Mouse (Mus musculus) myocyte (in vitro differentiated cells): ENCODE measurements at regions not wholly inside any gene's neighbourhood (a gene's known extent, or its start where the extent isn't known, plus 50 kb on each side); places are given as distances from the start of the nearest gene placed in this dataset.

Source experiments
- CEBPB ChIP-seq: IDR thresholded peaks from 2 replicates; pipeline ENCODE4 v1.6.1; 2011; ENCODE audit warnings: mild to moderate bottlenecking, moderate library complexity; ENCODE audit not compliant: poor library complexity, insufficient read depth, severe bottlenecking
- MAX ChIP-seq: IDR thresholded peaks from one replicate; pipeline ENCODE4 v1.6.1; 2011; ENCODE audit warnings: low read depth, mild to moderate bottlenecking, control low read depth
- POLR2A ChIP-seq: IDR thresholded peaks from one replicate; pipeline ENCODE4 v1.6.1; 2011; ENCODE audit warnings: low read depth, mild to moderate bottlenecking, control low read depth, moderate library complexity; ENCODE audit not compliant: insufficient read length
- REST ChIP-seq: IDR thresholded peaks from one replicate; pipeline ENCODE4 v1.6.1; 2011; ENCODE audit warnings: mild to moderate bottlenecking, control low read depth, moderate library complexity; ENCODE audit not compliant: insufficient read depth, insufficient read length

GRCm38 (mm10) chr2:83251173-83252101, 308.0 kb downstream of the Fsip2 start:
- no peak for TF ChIP-seq CEBPB
- TF ChIP-seq POLR2A: no peak
- TF ChIP-seq REST: no peak
- no peak for TF ChIP-seq MAX
